Mouse (Mus musculus) urinary bladder, postnatal 4 days (tissue): Measurements from ENCODE around the gene Slit1.
A peak's percentile ranks its signal among the peaks of the same experiment; 100 is the strongest.

Source experiments
- DNase-seq, 2 experiments: peaks; one replicate each; pipeline ENCODE4 v3.0.0; 2021 to 2022; ENCODE audit warnings: low spot score in 2 of 2

Gene Slit1

DNA sequence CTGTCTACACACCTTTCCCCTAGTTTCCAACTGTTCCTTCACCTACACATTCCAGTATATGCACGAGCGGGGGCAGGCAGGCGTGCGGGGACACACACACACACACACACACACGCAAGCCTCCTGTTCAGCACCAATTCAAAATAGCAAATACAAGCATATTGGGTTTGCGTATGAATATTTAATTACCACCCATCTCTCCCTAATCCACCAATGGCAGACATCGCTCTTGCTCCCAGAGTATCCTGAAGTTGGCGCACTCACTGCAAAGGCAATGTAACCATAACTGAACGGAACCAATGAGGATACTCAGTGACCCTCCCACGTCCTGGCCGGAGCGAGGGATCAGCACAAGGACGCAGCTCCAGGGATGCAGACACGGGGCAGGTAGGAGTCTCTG lies 86.8 kb downstream of the Slit1 start:
- no peak for DNase-seq

DNA sequence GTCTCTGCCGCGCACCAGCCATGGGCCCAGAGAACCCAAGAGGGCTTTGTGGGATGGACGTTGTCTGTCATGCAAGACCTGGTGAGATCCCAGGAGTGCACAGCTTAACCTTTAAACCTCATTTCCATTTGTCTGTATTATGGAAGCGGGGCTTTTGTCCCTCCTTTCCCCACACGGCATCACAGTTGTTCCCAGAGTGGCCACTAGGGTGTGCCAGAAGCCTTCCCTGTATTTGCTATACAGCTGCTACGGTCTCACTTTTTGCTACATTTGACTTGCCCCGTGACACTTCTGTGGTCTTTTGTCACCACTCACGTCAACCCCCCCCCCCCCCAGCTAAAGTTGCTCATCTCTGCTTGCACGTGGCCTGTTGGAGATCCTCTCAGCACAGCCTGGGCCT lies 87.5 kb downstream of the Slit1 start:
- peak; percentile 33 to 77 for DNase-seq

DNA sequence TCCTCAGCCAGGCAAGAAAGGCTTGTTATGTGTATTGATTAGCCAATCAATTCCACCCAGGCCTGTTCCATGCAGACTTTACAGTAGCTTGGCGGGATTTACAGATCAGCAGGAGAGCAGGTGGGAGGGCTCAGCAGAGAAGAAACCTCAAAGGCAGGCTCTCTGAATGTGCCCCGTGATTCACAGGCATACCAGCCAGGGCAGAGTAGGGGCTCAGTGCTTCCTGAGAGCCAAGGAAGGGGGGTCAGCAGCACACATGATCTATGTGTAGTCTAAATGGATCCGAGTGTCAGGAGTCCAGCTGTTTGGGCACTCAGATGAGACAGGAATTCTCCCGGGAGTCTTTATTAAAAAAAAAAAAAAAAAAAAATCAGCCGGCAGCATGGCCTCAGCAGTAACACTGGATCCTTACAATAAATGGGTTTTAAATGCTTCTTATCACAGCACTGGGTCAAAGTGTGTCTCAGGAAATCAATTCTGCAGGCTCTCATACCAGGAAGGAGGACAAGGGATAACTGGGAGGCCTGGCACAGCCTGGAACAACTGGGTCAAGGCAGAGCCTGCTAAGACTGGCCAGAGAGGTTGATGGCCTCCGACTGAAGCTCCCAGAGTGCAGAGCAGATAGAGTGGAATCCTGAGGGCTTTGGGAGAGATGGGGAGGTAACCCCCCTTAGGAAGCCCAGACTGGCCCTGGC lies 88.2 kb downstream of the Slit1 start:
- no peak for DNase-seq

DNA sequence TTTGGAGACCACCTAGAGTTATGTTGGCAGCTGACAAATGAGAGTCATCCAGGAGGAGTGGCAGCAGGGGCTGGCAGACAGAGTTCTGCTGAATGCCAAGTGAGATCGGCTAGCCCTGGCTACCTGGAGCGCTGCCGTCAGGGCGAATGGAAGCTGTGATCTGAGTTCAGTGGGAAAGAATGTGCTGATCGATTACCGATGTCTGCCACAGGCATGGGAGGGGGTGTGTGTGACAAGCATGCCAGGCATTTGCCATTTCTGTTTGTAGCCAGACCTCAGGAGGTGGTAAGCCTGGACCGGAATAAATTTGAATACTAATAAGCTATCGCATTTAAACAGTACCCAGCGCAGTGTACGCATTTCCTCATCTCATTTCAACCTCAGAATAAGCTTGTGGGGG lies 91.5 kb downstream of the Slit1 start:
- DNase-seq: no peak

DNA sequence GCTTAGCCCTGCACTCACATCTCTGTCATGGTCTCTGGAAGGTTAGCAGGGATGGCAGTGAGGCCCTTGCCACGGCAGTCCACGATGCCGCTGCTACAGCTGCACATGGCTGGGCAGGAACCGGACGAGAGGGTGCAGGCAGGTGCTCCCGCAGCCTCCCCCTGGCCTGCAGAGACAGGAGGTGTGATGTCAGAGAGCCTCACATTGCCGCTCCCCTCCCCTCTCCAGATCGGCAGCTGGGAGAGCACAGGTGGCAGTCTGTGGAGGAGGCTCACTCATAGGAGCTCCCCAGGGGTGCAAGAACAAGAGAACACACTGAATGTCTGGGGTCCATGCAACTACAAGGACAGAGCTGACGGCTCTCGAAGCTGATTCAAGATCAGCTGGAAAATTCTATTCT lies 94.1 kb downstream of the Slit1 start:
- no peak for DNase-seq

DNA sequence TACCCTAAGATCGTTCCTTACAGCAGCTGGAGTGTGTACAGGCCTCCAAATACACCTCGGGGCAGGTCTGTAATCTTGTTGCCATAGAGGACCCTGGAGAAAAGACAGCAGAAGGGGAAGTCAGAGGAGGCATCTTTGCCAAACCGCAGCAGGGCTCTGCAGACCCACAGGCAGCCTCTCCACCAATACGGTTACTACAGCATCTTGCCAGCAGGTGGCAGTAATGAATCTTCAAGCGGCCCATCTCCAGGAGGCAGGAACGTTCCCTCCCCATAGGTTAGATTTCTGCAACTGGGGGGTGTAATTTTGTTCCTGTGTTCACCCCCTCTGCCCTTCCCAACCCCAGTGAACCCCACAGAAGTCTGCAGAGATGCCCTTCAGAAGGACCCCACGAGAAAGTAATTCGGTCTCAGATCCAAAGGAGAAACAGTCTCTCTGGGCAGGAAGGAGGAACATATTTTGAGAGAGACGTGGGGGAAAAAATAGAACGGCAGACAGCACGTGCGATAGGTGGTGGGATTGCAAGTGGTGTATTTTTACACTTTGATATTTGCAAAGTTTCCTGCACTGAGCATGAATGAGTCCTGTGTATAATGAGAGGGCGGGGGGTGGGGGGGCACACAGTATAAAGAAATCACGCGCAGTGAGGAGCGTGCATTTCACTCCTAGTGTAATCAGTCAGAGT lies 96.4 kb downstream of the Slit1 start:
- DNase-seq: peak; percentile 55 to 77

DNA sequence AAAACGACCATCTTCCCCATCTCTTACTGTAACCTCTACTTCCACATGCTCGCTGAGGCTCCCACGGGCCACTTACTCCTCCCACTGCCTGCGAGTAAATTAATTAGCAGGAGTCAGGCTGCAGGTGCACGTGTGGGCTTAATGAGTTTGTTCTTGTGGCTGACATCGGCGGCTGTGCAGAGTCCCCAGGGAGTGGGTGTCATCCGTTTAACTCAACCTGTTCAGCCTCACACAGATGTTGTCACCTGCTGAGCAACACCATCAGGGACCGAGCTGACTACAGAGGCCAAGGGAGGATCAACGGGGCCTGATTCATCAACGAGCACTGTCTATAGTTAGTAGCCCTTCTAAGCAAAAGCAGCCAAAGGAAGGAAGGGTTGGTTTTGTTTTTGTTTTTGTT lies 100.5 kb downstream of the Slit1 start:
- no peak for DNase-seq

DNA sequence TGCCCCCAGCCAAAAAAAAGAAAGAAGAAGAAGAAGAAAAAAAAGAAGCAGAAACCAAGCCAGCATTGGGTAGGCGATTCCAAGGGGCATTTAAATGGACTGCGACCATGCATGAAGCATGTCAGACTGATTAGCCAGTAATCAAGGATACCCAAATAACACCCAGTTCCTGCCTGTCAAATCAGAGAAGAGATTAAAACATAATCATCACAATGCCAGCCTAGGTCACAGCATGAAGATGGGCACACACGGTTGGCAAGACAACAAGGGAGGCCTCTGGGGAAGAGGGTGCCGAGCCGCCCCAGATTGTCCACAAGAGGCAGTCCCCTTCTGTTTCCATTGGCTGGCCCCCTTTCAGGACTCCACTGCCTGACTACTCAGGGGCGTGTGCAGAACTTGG lies 108.5 kb downstream of the Slit1 start:
- DNase-seq: no peak

DNA sequence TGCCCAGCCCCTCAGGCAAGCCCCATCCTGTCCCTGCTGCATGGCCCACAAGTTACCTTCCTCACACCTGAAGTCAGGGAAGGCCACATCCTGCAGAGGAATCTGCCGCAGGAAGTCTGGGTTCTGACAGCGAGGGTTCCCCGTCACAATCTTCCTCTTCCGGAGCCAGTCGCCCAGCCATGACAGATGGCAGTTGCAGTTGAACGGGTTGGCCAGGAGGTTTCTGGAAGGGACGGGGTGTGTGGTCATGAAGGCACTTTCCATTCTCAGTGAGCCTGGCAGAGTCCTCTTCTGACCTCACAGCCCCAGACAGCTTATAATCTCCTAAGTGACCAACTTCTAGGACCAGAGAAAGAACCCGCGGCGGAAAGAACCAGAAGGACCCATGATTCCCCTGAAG lies 109.4 kb downstream of the Slit1 start:
- no peak for DNase-seq

DNA sequence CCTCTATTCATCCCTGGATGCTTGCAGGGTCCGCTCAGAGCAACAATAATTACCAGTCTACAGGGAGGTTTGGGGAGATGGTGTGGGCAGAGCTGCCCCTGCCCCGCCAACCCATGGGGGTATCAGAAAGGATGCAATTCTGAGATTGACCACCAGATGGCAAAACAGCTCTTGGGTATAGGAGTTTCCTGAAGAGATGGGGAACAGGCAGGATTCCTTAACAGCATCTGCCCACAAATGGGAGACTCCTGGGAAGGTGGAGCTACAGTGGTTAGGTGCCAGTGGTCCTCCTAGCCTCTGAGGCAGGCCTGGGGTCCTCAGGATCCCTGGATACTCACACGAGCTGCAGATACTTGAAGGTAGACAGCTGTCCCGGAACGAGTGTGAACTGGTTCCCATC lies 113.9 kb downstream of the Slit1 start:
- no peak for DNase-seq

DNA sequence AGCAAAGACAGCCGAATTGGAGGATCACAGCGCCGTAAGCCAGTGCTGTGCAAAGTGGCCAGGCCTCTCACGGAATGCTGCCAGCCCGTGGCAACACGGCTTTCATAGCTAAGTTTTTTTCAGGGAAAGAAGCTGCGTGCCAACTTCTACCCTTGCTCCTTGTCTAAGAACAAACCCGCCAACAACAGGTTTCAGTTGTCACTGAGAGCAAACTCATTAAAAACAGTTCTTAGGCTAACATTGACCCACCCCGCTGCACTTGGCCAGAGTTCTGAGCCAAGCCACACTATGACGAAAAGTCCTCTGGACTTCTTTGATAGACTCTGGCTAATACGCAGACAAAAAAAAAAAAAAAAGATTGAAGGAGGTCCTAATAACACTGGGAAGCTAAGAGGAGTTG lies 114.5 kb downstream of the Slit1 start:
- no peak for DNase-seq

DNA sequence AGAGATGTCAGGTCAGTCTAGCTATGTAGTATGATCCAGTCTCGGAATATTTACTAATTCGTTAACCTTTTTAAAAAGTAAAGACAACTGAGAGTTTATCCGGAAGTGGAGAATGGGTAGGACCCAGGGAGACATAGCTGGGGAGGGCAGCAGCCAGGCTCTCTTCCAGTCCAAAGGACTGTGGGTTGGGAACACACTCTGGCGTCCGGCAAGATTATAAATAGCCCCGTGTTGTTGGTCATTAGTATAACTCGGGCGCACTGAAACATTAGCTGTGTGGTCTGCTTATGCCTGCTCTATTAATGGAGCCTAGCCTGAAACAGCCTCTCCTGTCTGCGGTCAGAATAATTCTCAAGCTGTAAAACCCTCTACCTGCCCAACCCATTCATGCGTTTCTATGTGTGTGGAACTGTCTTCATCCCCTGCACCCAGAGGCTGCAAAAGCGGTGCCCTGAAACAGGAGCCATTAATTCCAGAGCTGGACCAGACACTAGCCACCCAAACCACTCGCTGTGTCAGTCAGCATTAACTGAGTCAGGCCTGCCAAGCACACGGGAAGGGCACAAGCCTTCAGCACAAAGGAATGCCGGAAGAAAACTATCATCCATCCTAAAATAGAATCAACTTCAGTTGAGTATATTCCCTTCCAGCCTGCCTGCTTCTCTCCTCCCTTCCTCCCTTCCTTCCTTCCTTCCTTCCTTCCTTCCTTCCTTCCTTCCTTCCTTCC lies 122.9 kb downstream of the Slit1 start:
- DNase-seq: no peak

DNA sequence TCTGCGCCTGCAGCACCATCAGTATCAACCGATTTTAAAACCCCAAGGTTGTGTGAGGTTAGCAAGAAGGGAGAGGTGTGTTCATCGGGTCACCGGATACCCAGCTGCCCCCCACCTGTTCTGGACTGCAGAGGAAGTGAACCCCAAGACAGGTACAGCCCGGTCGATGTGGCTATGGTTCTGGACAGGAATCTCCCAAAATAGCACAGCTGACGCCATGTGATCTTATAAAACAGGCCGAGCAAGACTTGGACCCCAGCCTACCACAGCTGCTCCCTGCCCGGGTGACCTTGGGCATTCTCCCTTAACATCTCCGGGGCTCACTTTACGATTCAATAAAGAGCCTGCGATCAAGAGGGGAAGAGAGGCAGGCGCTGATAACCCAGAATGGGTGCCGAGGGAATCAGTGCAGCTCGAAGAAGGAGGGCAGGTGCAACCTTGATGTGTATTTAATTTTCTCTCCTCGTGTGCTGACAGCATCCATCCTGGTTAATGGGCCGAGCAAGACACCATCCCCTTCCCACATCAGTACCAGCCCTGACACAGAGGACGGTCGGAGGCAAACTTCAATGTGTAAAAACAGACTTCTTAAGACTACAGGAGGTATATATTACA lies 124.6 kb downstream of the Slit1 start:
- DNase-seq: no peak

DNA sequence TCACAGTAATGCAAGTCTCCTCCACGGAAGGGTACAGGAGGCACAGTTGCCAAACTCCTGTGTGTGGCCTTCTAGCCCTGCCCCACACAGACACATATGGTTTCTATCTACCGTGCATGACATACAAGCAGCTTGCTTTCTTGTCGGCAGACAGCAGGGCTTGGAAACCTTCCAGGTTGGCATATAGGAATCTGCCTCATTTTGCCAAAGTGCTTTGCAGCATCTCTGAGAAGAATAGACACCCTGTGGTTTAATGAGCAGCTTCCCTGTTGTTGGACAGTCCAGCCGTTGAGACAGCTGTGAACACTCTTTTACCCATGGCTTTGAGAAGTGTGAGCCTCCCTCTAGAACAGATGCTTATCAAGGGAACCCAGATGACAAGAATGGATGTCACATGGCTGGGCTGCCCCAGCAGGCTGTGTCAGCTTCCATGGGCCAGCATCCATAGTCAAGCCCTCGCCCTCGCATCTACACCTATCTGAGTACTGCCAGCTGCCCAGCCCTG lies 125.3 kb downstream of the Slit1 start:
- DNase-seq: no peak

DNA sequence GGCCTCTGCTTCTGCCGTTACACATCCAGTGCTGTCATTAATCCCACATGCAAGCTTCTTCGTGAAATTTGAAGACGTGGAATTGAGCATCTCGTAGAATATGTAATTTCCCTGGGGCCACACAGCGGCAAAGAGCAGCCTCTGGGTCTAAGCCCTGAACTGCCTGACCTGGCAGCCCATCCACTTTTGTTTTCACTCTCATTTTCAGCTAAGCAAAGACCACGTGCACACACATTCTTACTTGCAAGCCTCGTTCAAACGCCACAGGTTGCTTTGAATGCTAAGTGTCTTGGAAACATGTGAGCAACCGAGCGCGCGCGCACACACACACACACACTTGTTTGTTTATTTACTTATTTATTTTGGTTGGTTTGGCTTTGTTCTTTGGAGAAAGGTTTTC lies 126.4 kb downstream of the Slit1 start:
- no peak for DNase-seq

DNA sequence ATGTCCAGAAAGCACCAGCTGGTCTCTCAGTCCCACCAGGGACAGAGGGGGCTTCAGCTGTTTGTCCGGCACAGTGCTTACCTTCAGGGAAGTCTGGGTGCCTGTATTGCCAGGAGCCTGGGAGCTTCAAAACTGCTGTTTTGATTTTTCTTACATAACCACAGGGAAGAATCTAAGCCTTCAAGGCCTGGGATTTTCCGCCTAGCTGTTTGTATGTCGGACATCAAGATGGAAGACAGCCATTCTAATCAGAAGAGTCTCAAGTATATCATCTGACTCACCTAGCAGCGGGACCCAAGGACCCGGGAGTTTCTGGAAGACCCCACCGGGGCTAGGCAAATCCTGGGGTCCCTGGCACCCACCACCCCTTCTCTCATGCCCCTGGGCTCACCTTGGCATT lies 127.2 kb downstream of the Slit1 start:
- no peak for DNase-seq

DNA sequence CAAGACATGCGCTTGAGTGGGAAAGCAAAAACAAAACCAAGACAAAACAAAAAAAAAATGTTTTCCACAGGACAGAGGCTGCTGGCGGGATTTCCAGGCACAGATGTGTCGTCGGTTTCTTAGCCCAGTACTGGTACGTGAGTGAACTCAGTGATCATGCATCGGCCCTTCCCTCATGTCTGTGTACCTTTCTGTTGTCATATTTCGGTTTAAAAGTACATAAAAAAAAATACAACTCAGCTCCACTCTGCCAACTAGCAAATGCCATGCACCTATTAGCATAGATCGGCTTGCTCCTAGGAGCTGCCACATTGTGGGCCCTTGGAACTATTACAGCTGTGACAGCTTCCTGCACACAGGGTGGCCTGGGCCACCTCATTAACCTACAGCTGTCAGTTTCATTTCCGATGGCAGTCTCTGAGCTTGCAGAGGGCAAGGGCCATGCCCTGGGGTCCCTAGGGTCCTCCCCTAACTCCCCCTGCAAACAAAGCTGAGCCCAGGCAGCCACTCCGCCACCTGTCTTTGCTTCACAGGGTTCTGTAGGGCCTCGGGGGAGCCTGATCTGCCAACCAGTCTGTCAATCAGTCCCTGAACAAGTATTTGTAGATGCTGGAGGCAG lies 127.8 kb downstream of the Slit1 start:
- no peak for DNase-seq

DNA sequence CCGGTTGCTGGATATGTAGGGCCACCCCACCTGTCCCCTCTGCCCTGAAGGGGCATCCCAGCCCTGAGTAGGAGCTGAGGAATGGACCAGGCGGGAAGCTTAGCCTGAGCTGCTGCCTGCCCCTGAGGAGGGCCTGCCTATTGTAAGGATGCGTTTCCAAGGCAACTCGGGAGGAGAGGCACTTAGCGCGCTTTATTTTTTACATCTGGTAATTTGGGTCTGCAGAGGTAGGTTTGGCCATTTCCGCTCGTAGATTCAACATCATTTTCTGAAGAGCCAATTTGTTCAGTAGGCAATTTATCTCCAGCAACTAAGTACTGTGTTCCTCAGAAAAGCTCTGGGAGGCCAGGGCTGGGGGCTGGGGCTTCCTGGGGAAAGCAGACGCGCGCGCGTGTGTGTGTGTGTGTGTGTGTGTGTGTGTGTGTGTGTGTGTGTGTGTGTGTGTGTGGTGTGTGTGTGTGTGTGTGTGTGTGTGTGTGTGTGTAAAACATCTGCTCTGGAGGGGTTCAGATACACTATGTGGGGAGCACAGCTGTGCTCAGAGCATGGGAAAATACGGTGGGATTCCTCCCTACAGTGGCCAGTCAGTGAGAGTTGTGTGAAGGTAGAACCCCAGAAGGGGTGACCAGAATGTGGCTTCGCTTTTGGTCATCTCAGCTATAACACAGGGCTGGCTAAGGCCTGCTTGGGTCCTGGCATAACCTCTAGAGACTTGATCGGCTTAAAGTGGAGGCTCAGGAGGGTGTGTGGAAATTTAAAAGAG lies 130.0 kb downstream of the Slit1 start:
- no peak for DNase-seq

DNA sequence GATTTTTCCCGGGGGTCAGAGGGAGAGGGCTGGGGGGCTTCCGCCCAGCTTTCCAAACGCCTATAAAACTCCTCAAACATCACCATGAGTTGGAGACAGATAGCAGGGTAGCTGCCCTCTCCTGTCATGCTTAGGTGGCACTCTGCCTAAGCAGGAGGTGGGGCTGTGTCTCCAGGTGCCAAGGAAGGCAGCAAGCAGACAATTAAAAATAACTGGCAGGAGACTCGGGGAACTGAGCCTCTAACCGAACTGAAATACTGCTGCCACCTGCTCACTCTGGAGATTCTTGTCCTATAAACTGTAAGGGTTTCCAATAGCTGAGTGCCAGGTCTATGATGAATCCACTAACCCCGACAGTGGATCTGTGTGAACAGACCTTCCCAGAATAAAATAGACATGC lies 131.8 kb downstream of the Slit1 start:
- DNase-seq: no peak

DNA sequence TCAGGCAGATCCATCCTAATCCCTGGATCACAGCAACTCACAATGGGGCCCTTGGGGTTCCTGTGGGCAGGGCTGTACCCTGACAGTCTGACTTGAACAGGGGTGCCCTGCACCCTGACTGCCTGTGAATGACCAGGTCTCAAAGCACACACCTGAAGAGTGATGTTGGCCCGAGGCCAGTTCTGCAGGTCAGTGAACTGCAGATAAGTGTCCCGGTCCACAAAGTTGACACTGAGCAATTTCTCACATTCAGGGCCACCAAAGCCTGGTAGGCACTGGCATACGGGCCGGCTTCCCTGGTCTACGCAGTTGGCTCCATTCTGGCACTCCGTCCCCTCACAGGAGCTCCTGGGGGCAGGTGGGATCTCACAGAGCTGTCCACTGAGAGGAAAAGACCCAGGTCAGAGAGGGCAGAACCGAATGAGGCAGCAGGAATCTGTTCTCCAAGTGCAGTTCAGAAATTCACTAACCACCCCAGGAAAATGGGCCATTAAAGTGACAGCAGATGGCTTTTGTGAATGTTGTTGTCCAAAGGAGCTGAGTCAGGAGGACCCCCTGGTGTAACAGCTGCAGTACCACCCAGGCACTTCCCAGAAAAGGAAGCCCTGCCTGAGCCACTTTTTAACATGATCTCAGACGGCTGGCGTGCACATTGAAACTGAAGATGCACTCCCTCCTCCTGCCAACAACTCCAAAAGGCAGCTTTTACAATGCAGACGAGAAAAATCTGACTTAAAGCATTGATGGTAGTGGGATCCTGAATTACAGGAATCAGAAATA lies 137.1 kb downstream of the Slit1 start:
- no peak for DNase-seq
